Mouse (Mus musculus): Measurements from ENCODE around the gene Myom1. TPM values are rescaled to one million over a fixed set of nuclear protein-coding genes. Genes with fewer than 3 reads are reported as not detected.

Myom1 gene
- polyA plus RNA-seq, 1 experiment from 2014 or later = 1.3 TPM

DNA sequence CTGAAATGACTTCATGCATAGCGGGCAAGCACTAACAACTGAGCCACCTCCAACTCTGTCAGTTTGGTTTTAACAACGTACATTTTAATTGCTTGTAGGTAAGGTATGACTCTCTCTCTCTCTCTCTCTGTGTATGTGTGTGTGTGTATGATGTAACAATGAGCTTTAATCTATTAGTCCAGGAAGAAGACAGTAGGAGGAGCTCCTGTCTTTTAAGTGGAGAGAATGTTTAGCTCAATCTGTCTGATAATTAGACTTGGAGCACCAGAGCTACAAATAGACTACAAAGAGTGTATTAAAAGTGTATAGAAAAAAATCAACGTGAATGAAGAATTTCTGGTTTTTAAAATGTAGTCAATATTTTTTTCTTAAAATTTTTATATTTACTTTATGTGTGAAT is 6.2 kb downstream of the Myom1 start:
- H3K4me2 ChIP-seq (ENCODE audit: low read length) = no peak overlapping the region
- no peaks in the 10 kb centered on the region for H3K27me3 ChIP-seq (replicated peaks; ENCODE audit: control insufficient read depth, insufficient read depth, low read length)
- H3K4me1 ChIP-seq (replicated peaks; ENCODE audit: control insufficient read depth, insufficient read depth, low read length) = no peaks in the 10 kb centered on the region
- no peaks in the 10 kb centered on the region for H3K9me3 ChIP-seq (ENCODE audit: control insufficient read depth, low read length)
- no peak overlapping the region for H3K4me3 ChIP-seq (replicated peaks; ENCODE audit: low read length)
- no peak overlapping the region for H3K9ac ChIP-seq (replicated peaks; ENCODE audit: low read depth, low read length)
- no peaks in the 10 kb centered on the region for H3K36me3 ChIP-seq (ENCODE audit: control insufficient read depth, insufficient read depth)
- no peak overlapping the region for H3K27ac ChIP-seq (ENCODE audit: low read length)
- ATAC-seq = no peak
- WGBS = 81% methylated on average over 3 of the region's 3 CpGs

DNA sequence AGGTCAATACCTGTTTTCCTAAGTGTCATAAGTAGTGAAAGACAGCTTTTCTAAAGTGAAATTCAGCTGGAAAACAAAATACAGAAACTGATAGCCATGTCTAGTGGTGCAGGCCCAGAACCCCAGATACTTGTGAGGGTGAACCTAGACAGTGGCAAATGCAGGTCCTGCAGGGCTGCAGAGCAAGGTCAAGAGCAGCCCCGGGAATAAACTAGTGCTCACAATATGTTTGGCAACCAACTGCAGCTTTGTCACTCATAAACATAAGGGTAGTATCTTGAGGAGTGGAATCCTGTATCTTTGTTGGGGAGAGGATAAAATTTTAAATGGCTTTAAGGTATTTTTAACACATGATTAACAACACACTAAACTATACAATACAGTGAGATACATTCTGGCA is 7.3 kb downstream of the Myom1 start:
- 82% methylated on average over 1 of the region's 1 CpGs for WGBS
- H3K9me3 ChIP-seq (ENCODE audit: control insufficient read depth, low read length) = no peaks in the 10 kb centered on the region
- no peak overlapping the region for H3K4me2 ChIP-seq (ENCODE audit: low read length)
- H3K27me3 ChIP-seq (replicated peaks; ENCODE audit: control insufficient read depth, insufficient read depth, low read length) = no peaks in the 10 kb centered on the region
- H3K36me3 ChIP-seq (ENCODE audit: control insufficient read depth, insufficient read depth) = no peaks in the 10 kb centered on the region
- no peak overlapping the region for H3K9ac ChIP-seq (replicated peaks; ENCODE audit: low read depth, low read length)
- no peaks in the 10 kb centered on the region for H3K4me1 ChIP-seq (replicated peaks; ENCODE audit: control insufficient read depth, insufficient read depth, low read length)
- no peak for ATAC-seq
- H3K4me3 ChIP-seq (replicated peaks; ENCODE audit: low read length) = no peak overlapping the region
- no peak overlapping the region for H3K27ac ChIP-seq (ENCODE audit: low read length)

DNA sequence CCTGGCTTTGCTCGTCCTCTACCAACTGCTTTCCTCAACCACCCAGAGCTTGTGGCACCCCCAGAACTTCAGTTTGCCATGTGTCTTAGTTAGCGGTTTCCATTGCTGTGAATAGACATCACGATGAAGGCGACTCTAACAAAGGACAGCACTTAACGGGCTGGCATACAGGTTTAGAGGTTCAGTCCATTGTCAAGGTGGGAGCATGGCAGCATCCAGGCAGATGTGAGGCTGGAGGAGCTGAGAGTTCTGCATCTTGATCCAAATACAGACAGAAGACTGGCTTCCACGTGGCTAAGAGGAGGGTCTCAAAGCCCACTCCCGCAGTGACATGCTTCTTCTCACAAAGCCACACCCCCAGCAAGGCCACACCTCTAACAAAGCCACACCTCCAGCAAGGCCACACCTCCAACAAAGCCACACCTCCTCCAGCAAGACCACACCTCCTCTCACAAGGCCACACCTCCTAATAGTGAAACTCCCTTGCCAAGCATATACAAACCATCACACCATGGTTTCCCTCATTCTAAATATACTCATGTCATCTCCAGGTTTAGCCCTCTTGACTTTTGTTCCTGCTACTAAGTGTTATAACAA is 8.3 kb downstream of the Myom1 start:
- no peak for ATAC-seq
- Histone ChIP-seq H3K27ac (ENCODE audit: low read length) (no peak overlapping the region), H3K4me2 (ENCODE audit: low read length) (no peak overlapping the region), H3K9ac (replicated peaks; ENCODE audit: low read depth, low read length) (no peak overlapping the region), H3K9me3 (ENCODE audit: control insufficient read depth, low read length) (no peaks in the 10 kb centered on the region), H3K27me3 (replicated peaks; ENCODE audit: control insufficient read depth, insufficient read depth, low read length) (no peaks in the 10 kb centered on the region), H3K4me1 (replicated peaks; ENCODE audit: control insufficient read depth, insufficient read depth, low read length) (no peaks in the 10 kb centered on the region), H3K36me3 (ENCODE audit: control insufficient read depth, insufficient read depth) (no peaks in the 10 kb centered on the region), H3K4me3 (replicated peaks; ENCODE audit: low read length) (no peak overlapping the region)
- 64% methylated on average over 7 of the region's 7 CpGs for WGBS

DNA sequence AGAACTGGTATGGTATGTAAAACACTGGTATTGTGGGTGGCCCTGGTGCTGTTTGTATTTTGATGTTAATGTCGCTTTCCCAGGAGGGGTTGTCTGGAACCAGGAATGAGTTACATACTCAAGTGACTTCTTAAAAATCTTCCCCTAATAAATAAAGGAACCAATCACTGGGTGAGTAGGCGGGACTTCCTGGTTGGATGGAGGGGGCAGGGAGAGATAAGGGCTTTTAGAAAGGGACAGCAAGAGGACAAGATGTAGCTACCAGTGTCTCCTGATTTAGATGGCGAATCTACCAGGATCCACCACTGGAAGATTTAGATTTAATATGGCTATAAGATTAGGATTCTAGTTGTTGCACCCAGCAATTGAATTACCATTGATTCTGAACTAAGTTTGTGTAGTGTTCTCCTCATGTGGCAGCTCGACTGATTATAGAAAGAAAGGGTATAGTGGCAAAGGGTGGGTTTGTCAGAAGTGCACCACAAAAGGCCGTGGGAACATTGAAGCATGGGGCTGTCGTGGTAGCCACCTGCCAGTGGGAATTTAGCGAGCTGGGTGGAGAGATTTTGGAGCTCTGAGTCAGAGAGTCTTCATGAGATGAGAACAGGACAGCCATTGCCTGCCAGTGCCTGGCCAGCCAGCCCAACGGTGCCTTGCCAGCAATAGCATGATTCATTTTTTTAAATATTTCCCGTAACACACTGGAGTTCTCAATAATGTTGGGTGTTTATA is 9.7 kb downstream of the Myom1 start:
- Histone ChIP-seq H3K4me2 (ENCODE audit: low read length) (no peak overlapping the region), H3K9ac (replicated peaks; ENCODE audit: low read depth, low read length) (no peak overlapping the region), H3K27ac (ENCODE audit: low read length) (no peak overlapping the region), H3K27me3 (replicated peaks; ENCODE audit: control insufficient read depth, insufficient read depth, low read length) (no peaks in the 10 kb centered on the region), H3K4me1 (replicated peaks; ENCODE audit: control insufficient read depth, insufficient read depth, low read length) (no peaks in the 10 kb centered on the region), H3K9me3 (ENCODE audit: control insufficient read depth, low read length) (no peaks in the 10 kb centered on the region), H3K36me3 (ENCODE audit: control insufficient read depth, insufficient read depth) (no peaks in the 10 kb centered on the region), H3K4me3 (replicated peaks; ENCODE audit: low read length) (no peak overlapping the region)
- WGBS = 84% methylated on average over 9 of the region's 9 CpGs
- ATAC-seq = no peak

DNA sequence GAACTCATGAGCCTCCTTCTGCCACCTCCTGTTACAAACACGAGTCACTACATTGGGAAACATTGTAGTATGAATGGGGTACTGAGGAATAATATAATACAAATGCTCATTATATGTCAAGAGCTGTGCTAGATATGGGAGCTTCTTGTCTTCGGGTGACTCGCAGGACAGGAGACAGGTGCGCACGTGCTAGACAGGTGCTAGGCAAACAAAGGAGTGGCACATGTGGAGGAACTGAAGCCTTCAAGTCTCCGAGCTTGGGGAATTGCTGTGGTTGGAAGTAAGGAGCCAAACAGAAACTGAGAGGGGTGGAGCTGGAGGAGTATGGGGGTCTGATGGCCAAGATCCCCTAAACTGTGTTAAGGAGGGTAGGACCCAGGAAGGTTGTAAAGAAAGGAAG is 10.7 kb downstream of the Myom1 start:
- H3K4me3 ChIP-seq (replicated peaks; ENCODE audit: low read length) = no peak overlapping the region
- no peaks in the 10 kb centered on the region for H3K9me3 ChIP-seq (ENCODE audit: control insufficient read depth, low read length)
- no peaks in the 10 kb centered on the region for H3K36me3 ChIP-seq (ENCODE audit: control insufficient read depth, insufficient read depth)
- H3K9ac ChIP-seq (replicated peaks; ENCODE audit: low read depth, low read length) = no peak overlapping the region
- H3K27me3 ChIP-seq (replicated peaks; ENCODE audit: control insufficient read depth, insufficient read depth, low read length) = no peaks in the 10 kb centered on the region
- no peak overlapping the region for H3K4me2 ChIP-seq (ENCODE audit: low read length)
- no peaks in the 10 kb centered on the region for H3K4me1 ChIP-seq (replicated peaks; ENCODE audit: control insufficient read depth, insufficient read depth, low read length)
- H3K27ac ChIP-seq (ENCODE audit: low read length) = no peak overlapping the region
- WGBS = 90% methylated on average over 6 of the region's 6 CpGs
- no peak for ATAC-seq

DNA sequence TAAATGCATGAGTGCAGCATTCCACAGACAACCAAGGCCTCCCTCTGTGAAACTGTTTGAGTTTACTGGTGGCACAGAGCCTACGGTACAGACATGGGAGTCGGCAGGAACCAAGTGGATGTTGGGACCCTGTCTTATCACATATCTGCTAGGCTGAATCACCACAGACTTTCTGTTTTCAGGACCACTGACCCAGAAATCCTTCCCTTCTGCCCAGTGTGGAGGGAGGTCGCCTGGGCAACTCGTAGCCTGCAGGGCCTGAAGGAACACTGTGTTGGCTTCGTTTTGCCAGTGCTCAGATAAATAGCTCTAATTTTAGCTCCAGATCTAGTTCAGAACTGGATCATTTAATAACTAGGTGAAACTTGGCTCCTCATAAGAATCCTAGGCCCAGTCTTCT is 12.5 kb downstream of the Myom1 start:
- no peak for ATAC-seq
- Histone ChIP-seq H3K4me1 (replicated peaks; ENCODE audit: control insufficient read depth, insufficient read depth, low read length) (no peaks in the 10 kb centered on the region), H3K4me3 (replicated peaks; ENCODE audit: low read length) (no peak overlapping the region), H3K27ac (ENCODE audit: low read length) (no peak overlapping the region), H3K9me3 (ENCODE audit: control insufficient read depth, low read length) (no peaks in the 10 kb centered on the region), H3K4me2 (ENCODE audit: low read length) (no peak overlapping the region), H3K36me3 (ENCODE audit: control insufficient read depth, insufficient read depth) (no peaks in the 10 kb centered on the region), H3K27me3 (replicated peaks; ENCODE audit: control insufficient read depth, insufficient read depth, low read length) (no peaks in the 10 kb centered on the region), H3K9ac (replicated peaks; ENCODE audit: low read depth, low read length) (no peak overlapping the region)
- WGBS = 47% methylated on average over 5 of the region's 5 CpGs

DNA sequence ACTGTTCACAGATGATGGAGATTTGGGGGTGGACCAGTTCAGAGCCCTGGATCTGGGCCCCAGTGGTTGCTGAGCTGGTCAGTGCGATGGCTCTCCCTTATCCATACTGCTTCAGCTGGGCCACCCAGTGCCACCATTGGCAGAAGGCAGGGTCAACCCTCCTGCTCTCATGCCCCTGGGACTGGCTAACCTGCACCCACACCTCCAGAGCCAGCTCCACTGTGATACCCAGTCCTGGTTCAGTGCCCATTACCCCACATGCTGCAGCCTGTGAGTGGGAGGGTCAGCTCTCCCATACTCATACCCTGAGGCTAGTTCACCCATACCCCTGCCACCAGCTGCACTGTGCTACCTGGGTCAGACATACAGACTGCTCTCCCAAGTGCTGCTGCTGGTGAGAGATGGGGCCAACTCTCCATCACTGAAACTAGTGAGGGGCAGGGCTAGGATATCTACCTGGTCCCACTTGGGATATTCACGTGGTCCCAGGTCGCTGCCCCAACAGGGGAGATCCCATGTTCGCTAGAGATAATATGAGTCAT is 15.1 kb downstream of the Myom1 start:
- no peaks in the 10 kb centered on the region for H3K4me1 ChIP-seq (replicated peaks; ENCODE audit: control insufficient read depth, insufficient read depth, low read length)
- WGBS = 99% methylated on average over 4 of the region's 4 CpGs
- no peaks in the 10 kb centered on the region for H3K9me3 ChIP-seq (ENCODE audit: control insufficient read depth, low read length)
- no peaks in the 10 kb centered on the region for H3K27me3 ChIP-seq (replicated peaks; ENCODE audit: control insufficient read depth, insufficient read depth, low read length)
- H3K9ac ChIP-seq (replicated peaks; ENCODE audit: low read depth, low read length) = no peak overlapping the region
- H3K4me3 ChIP-seq (replicated peaks; ENCODE audit: low read length) = no peak overlapping the region
- no peak overlapping the region for H3K4me2 ChIP-seq (ENCODE audit: low read length)
- H3K27ac ChIP-seq (ENCODE audit: low read length) = no peak overlapping the region
- no peak for ATAC-seq
- H3K36me3 ChIP-seq (ENCODE audit: control insufficient read depth, insufficient read depth) = no peaks in the 10 kb centered on the region

DNA sequence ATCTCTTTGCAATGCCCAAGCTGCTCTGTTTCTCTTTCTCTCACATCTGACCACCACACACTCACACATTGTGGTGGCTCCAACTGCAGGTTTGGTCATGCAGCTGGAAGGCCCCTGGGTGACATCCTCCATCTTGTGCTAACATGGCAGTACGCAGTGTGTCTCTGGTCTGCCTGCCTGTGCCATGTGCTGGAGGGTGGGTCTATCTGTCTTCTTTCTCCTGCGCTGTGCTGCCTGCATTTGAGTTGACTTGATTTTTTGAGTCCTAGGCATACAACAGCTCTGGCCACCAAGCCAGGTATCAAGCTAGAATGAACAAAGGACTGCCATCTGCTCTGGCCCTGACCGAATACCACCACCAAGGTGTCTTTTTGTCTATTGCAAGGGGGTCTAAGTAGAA is 15.7 kb downstream of the Myom1 start:
- Histone ChIP-seq H3K27me3 (replicated peaks; ENCODE audit: control insufficient read depth, insufficient read depth, low read length) (no peaks in the 10 kb centered on the region), H3K27ac (ENCODE audit: low read length) (no peak overlapping the region), H3K9ac (replicated peaks; ENCODE audit: low read depth, low read length) (no peak overlapping the region), H3K4me2 (ENCODE audit: low read length) (no peak overlapping the region), H3K9me3 (ENCODE audit: control insufficient read depth, low read length) (no peaks in the 10 kb centered on the region), H3K36me3 (ENCODE audit: control insufficient read depth, insufficient read depth) (no peaks in the 10 kb centered on the region), H3K4me3 (replicated peaks; ENCODE audit: low read length) (no peak overlapping the region), H3K4me1 (replicated peaks; ENCODE audit: control insufficient read depth, insufficient read depth, low read length) (no peaks in the 10 kb centered on the region)
- 93% methylated on average over 3 of the region's 3 CpGs for WGBS
- ATAC-seq = no peak

DNA sequence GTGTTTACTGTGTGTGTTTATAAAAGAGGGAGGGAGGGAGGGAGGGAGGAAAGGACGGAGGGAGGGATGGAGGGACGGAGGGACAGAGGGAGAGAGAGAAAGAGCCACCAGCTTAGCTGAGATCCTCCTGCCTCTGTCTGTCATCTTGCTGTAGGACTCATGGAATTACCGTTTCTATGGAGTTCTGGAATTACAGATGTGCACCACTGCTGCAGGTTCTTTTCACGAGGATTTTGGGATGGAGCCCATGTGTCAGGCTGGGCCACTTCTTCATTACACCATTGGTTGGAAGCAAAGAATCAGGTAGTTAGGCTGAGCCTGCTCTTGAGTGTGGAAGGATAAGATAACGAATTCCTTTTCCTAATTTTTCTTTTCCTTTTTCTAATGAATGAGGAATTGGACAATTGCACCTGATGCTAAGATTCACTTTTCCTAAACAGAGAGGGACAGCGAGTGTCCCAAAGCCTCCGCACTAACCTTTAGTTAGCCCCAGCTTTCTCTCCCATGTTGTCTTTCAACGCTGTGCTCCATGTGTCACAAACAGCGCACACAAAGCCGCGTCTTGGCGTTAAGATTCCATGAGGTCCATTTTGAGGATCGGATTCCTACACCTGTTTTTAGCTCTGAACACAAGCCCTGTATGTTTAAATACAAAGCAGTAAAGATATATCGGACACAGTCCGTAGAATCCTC is 16.3 kb downstream of the Myom1 start:
- H3K9ac ChIP-seq (replicated peaks; ENCODE audit: low read depth, low read length) = no peak overlapping the region
- H3K36me3 ChIP-seq (ENCODE audit: control insufficient read depth, insufficient read depth) = no peaks in the 10 kb centered on the region
- H3K27ac ChIP-seq (ENCODE audit: low read length) = no peak overlapping the region
- no peak overlapping the region for H3K4me2 ChIP-seq (ENCODE audit: low read length)
- H3K9me3 ChIP-seq (ENCODE audit: control insufficient read depth, low read length) = no peaks in the 10 kb centered on the region
- H3K4me3 ChIP-seq (replicated peaks; ENCODE audit: low read length) = no peak overlapping the region
- H3K27me3 ChIP-seq (replicated peaks; ENCODE audit: control insufficient read depth, insufficient read depth, low read length) = no peaks in the 10 kb centered on the region
- ATAC-seq = no peak
- no peaks in the 10 kb centered on the region for H3K4me1 ChIP-seq (replicated peaks; ENCODE audit: control insufficient read depth, insufficient read depth, low read length)
- 88% methylated on average over 15 of the region's 15 CpGs for WGBS

Measured in forebrain, embryonic 16.5 days (tissue).